Mouse (Mus musculus) left cerebral cortex, adult 2 months (tissue): ENCODE measurements around the gene Vamp8. TPM values are rescaled to one million over a fixed set of nuclear protein-coding genes. Genes with fewer than 3 reads are reported as not detected.
A peak's percentile ranks its signal among the peaks of the same experiment; 100 is the strongest.

Source experiments
- DNase-seq, 2 experiments: peaks; one replicate each; pipeline ENCODE4 v3.0.0; 2021 to 2022; ENCODE audit warnings: low spot score in 2 of 2, mixed read lengths in 1 of 2; ENCODE audit errors: extremely low spot score in 1 of 2
- H3K27ac ChIP-seq: fragments of 200-600 bp; 2 replicates; pipeline ENCODE4 v1.8.1; 2022
- H3K4me3 ChIP-seq: fragments of 200-600 bp; 2 replicates; pipeline ENCODE4 v1.8.1; 2022
- CTCF ChIP-seq: fragments of 200-600 bp; IDR thresholded peaks from 2 replicates; pipeline ENCODE4 v1.8.1; 2022; ENCODE audit warnings: antibody characterized with exemption, mild to moderate bottlenecking, moderate library complexity
- intact Hi-C: fragments of 180-260 bp; cut with DNase I; formaldehyde crosslinking; loops from one replicate; pipeline ENCODE4 v1.15.1; 2025
- total RNA-seq, 2 experiments: library from RNA; stranded (reverse); gene quantifications; 2 replicates each; pipeline ENCODE4 v1.2.3; 2021

Vamp8 gene
- total RNA-seq, 2 experiments from 2014 or later = 11.7 to 15.4 TPM

GRCm38 (mm10) chr6:72357164-72358079 lies 33.1 kb downstream of the Vamp8 start:
- DNase-seq = no peak
- no peak overlapping the region; the same call in 1 of the 2 replicates for H3K27ac ChIP-seq
- no peak overlapping the region for H3K4me3 ChIP-seq
- TF ChIP-seq CTCF = no peak
- intact Hi-C loops = loop anchor here (5.0 kb wide), 1 partner anchor 180 kb away; no protein-coding TSS in a partner anchor

GRCm38 (mm10) chr6:72356001-72356532 lies 34.4 kb downstream of the Vamp8 start:
- DNase-seq = no peak
- Histone ChIP-seq H3K4me3 (peak overlapping the region; percentile 82), H3K27ac (peak overlapping the region; percentile 91)
- no peak for TF ChIP-seq CTCF
- intact Hi-C loops = loop anchor here (5.0 kb wide), 1 partner anchor 181 kb away; no protein-coding TSS in a partner anchor

DNA sequence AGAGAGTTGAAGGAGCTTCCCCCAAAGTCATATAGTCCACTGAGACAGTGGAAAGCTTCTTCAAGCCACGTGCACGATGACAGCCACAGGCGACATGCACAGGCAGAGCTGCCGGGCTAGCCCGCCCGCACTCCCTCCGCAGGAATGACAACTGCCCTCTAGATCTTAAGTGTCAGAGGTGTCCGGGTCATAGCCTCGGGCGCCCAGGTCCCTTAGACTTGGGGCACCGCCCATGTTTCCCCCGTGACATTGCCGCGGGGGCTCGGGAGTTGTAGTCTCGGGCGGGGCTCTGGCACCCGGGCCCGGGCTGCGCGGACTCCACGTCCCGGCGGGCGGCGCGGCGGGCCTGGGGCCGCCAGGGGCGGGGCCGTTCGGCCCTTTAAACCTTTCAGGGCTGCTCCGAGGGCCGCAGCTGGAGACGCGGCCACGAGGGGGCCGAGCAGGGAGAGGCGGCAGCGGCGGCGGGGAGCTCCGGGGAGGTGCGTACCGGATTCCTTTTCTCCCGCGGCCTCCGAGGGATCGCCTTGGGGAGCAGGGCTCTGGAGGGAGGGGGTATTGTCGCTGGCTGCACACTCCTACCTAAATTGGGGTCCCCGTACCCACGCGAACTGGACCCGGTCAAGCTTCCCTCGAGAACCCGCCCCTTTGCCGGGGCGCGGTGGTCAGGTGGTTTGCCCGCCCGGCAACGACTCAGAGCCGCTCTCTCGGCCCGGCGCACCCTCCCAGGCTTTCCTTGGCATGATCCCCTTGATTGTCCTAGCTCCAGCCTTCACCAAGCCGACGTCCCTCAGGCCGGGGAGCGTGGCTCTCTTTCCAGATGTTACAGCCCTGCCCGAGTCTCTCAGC lies 35.2 kb downstream of the Vamp8 start, which contains the start of gene Tmem150a:
TSS of gene Tmem150a (plus strand) at position 382 of the 846 bp plus-strand sequence.
- H3K4me3 ChIP-seq = peak within 1 kb of the TSS; percentile 82
- peak within 1 kb of the TSS; percentile 91 for H3K27ac ChIP-seq
- peak; percentile 64 to 75 for DNase-seq
- peak; percentile 47 for TF ChIP-seq CTCF
- intact Hi-C loops = loop anchor here (5.0 kb wide), 1 partner anchor 182 kb away; no protein-coding TSS in a partner anchor

GRCm38 (mm10) chr6:72354025-72354424 lies 36.5 kb downstream of the Vamp8 start:
- no peak overlapping the region for H3K4me3 ChIP-seq
- no peak for TF ChIP-seq CTCF
- no peak for DNase-seq
- intact Hi-C loops = no loop called here
- no peak overlapping the region for H3K27ac ChIP-seq

DNA sequence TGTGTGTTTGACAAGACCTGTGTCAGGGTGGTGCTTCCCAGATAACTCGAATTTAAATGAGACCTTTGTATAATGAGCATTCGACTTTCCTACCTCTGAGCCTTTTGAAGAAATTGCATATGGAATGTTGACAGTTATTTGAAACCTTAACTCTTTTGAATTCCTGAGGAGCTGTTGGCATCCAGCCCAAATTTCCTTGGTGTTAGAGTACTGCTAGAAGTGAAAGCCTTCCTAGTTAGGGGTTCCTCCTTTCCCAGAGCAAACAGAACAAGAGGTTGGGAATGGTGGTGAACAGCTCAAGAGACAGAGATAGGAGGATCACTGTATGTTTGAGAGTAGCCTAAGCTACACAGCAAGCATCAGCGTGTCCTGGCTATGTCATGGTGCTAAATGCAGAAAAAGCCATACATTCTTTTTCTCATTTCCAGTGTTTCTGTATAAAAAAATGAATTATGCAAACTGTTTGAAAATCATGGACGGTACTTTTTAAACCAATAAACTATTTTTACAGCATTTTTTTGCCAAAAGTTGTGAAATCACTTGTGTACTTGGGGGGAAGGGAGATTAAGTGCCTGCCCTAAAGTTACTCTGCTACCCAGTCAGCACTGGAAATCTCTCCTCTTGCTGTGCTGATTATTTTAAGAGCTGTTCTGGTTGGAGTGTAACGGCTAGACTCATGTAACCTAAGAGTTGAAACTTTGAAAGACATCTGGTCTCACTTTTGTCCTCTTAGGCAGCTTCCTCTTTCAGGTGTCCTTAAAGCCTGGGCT lies 37.7 kb downstream of the Vamp8 start:
- intact Hi-C loops = no loop called here
- TF ChIP-seq CTCF = no peak
- no peak overlapping the region for H3K4me3 ChIP-seq
- H3K27ac ChIP-seq = no peak overlapping the region
- DNase-seq = no peak

GRCm38 (mm10) chr6:72350214-72350613 lies 40.3 kb downstream of the Vamp8 start:
- TF ChIP-seq CTCF = no peak
- intact Hi-C loops = no loop called here
- H3K27ac ChIP-seq = no peak overlapping the region; the same call in 1 of the 2 replicates
- no peak overlapping the region for H3K4me3 ChIP-seq
- DNase-seq = no peak

DNA sequence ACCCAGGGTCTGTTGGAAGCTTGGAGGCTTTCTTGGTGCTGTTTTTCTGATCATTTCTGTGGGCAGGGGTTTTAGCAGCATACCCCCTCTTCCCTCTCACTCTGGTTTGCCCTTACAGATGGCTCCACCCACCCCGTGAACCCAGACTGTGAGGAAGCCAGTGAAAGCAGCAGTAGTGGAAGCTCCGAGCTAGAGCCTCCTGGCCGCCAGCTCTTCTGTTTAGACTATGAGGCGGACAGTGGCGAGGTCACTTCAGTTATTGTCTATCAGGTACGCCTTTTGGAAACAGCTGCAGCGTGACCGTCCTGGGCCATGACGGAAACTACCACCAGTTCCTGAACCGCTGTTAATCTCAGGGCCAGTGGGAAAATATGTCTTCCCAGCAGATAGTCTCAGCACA lies 42.1 kb downstream of the Vamp8 start:
- Histone ChIP-seq H3K27ac (no peak overlapping the region; the same call in 1 of the 2 replicates), H3K4me3 (peak overlapping the region; percentile 85)
- TF ChIP-seq CTCF = no peak
- DNase-seq = no peak
- intact Hi-C loops = no loop called here

- H3K27ac ChIP-seq = peak within 1 kb of the TSS; percentile 98
- H3K4me3 ChIP-seq = peak within 1 kb of the TSS; percentile 85
- no peak; the same call in 1 of the 2 replicates for TF ChIP-seq CTCF
- peak; percentile 73 to 75 for DNase-seq
- intact Hi-C loops = no loop called here
These were observed 43.1 kb downstream of the Vamp8 start, which contains the start of gene 0610030E20Rik for GRCm38 (mm10) chr6:72347166-72347941. TSS of gene 0610030E20Rik (plus strand) at chr6:72347317.

GRCm38 (mm10) chr6:72346261-72346660 lies 44.2 kb downstream of the Vamp8 start:
- no peak for TF ChIP-seq CTCF
- Histone ChIP-seq H3K27ac (no peak overlapping the region), H3K4me3 (no peak overlapping the region; the same call in 1 of the 2 replicates)
- no peak for DNase-seq
- intact Hi-C loops = no loop called here

GRCm38 (mm10) chr6:72345633-72346032 lies 44.9 kb downstream of the Vamp8 start:
- intact Hi-C loops = no loop called here
- Histone ChIP-seq H3K27ac (peak overlapping the region; percentile 92; the same call in 1 of the 2 replicates), H3K4me3 (peak overlapping the region; percentile 96)
- no peak for TF ChIP-seq CTCF
- no peak for DNase-seq
